In genomic region chr7:67418122-67418521, GRCm38 (mm10) we compare ENCODE assay signal across 24 mouse cellular contexts. TPM values are rescaled to one million over a fixed set of nuclear protein-coding genes. Genes with fewer than 3 reads are reported as not detected.
DNase-seq lines count a peak whose midpoint lies in the region; ATAC-seq and TF ChIP-seq lines count a peak whose summit lies in the region.
"Had no signal": no experiment of that assay in that cellular context is flagged by ENCODE, and none has a peak within 500 bp of the region (broad histone marks: within the 10 kb centered on the region; RNA-seq: fewer than 3 reads in every experiment).

No protein-coding gene starts in this region.

- H3K4me3 ChIP-seq in lung, embryonic 15.5 days = no peak overlapping the region
- no peak overlapping the region for H3K4me3 ChIP-seq in lung, adult 2 months (replicated peaks; ENCODE audit: extremely low read depth, low read depth, low read length)
- no peak overlapping the region for H3K4me3 ChIP-seq in CH12.LX (replicated peaks in 1 of 3; ENCODE audit: low read depth in 2 of 3, low read length in 2 of 3, poor library complexity in 1 of 3)
- no peak overlapping the region for H3K4me3 ChIP-seq in limb, embryonic 15.5 days
- H3K4me3 ChIP-seq: embryonic facial prominence, embryonic 15.5 days; erythroblast, embryonic 14.5 days; forebrain, embryonic 10.5 days; heart, embryonic 10.5 days; hindbrain, embryonic 12.5 days had no signal

- in situ Hi-C loops in CH12.LX (cut with MboI; ENCODE audit: low pct_ligation_motif_present, low pct_unique_long_range_greater_than_20kb, low sequenced_read_pairs) = no loop called here

- no peaks in the 10 kb centered on the region for H3K36me3 ChIP-seq in lung, embryonic 15.5 days
- no peaks in the 10 kb centered on the region for H3K36me3 ChIP-seq in CH12.LX (replicated peaks in 1 of 2; ENCODE audit: control insufficient read depth in 1 of 2, insufficient read depth in 1 of 2, low read length in 1 of 2)
- no peaks in the 10 kb centered on the region for H3K36me3 ChIP-seq in limb, embryonic 15.5 days
- H3K36me3 ChIP-seq: embryonic facial prominence, embryonic 15.5 days; forebrain, embryonic 10.5 days; heart, embryonic 10.5 days; hindbrain, embryonic 12.5 days had no signal

- no peak for TF ChIP-seq RAD21 in CH12.LX (IDR thresholded peaks at IDR 0.05; ENCODE audit: low read depth, low read length)

- no peak for TF ChIP-seq EP300 in CH12.LX (IDR thresholded peaks at IDR 0.05; ENCODE audit: low read length)

- no peak for TF ChIP-seq CTCF in lung, adult 2 months (IDR thresholded peaks at IDR 0.05; ENCODE audit: insufficient read depth, low read length)
- TF ChIP-seq CTCF in CH12.LX (conservative IDR thresholded peaks at IDR 0.05 in 1 of 2, IDR thresholded peaks at IDR 0.05 in 1 of 2; ENCODE audit: low read depth in 2 of 2, low read length in 2 of 2) = no peak

- 61% methylated on average over 5 of the region's 5 CpGs for WGBS in lung, embryonic 15.5 days
- 79% methylated on average over 5 of the region's 5 CpGs for WGBS in lung, adult 2 months
- WGBS in limb, embryonic 15.5 days = 61% methylated on average over 5 of the region's 5 CpGs

- H3K9me3 ChIP-seq in lung, embryonic 15.5 days = no peaks in the 10 kb centered on the region
- H3K9me3 ChIP-seq in CH12.LX (replicated peaks; ENCODE audit: low read length) = no peaks in the 10 kb centered on the region
- H3K9me3 ChIP-seq in limb, embryonic 15.5 days = no peaks in the 10 kb centered on the region
- H3K9me3 ChIP-seq: embryonic facial prominence, embryonic 15.5 days; forebrain, embryonic 10.5 days; heart, embryonic 10.5 days; hindbrain, embryonic 12.5 days had no signal

- H3K9ac ChIP-seq in lung, embryonic 15.5 days = no peak overlapping the region
- peak overlapping the region; percentile 51 for H3K9ac ChIP-seq in CH12.LX (ENCODE audit: insufficient read depth, low read depth)
- no peak overlapping the region for H3K9ac ChIP-seq in limb, embryonic 15.5 days
- H3K9ac ChIP-seq: embryonic facial prominence, embryonic 15.5 days; hindbrain, embryonic 12.5 days had no signal

- ATAC-seq in lung, embryonic 15.5 days (ENCODE audit: borderline replicate concordance, extremely low read depth, low FRiP score, low TSS enrichment) = no peak
- 0 out of 2 replicates have a peak, but pooled peaks have one; percentile 46 for ATAC-seq in limb, embryonic 15.5 days (ENCODE audit: insufficient number of reproducible peaks, low FRiP score, low TSS enrichment, low read depth)
- ATAC-seq: forebrain, embryonic 14.5 days; hindbrain, embryonic 16.5 days had no signal

- H3K4me1 ChIP-seq in lung, embryonic 15.5 days = peaks cover 16% of the 10 kb centered on the region
- peaks cover 15% of the 10 kb centered on the region for H3K4me1 ChIP-seq in lung, adult 2 months (ENCODE audit: control insufficient read depth, insufficient read depth, low read length)
- peaks cover 30 to 59% of the 10 kb centered on the region in 2 experiments for H3K4me1 ChIP-seq in CH12.LX (ENCODE audit: control insufficient read depth in 1 of 2, insufficient read depth in 2 of 2)
- peaks cover 33% of the 10 kb centered on the region for H3K4me1 ChIP-seq in limb, embryonic 15.5 days

- dilution Hi-C loops in CH12.LX (cut with MboI; ENCODE audit: extremely low pct_ligation_motif_present, extremely low pct_unique_long_range_greater_than_20kb, low sequenced_read_pairs) = no loop called here

- no peaks in the 10 kb centered on the region for H3K27me3 ChIP-seq in lung, embryonic 15.5 days
- H3K27me3 ChIP-seq in CH12.LX (replicated peaks) = no peaks in the 10 kb centered on the region
- no peaks in the 10 kb centered on the region for H3K27me3 ChIP-seq in limb, embryonic 15.5 days
- H3K27me3 ChIP-seq: embryonic facial prominence, embryonic 15.5 days; hindbrain, embryonic 12.5 days had no signal

- TF ChIP-seq POLR2A in lung, adult 2 months (IDR thresholded peaks at IDR 0.05; ENCODE audit: borderline replicate concordance, extremely low read depth, low read depth, low read length) = no peak
- TF ChIP-seq POLR2A in CH12.LX (IDR thresholded peaks at IDR 0.05; ENCODE audit: low read depth, low read length) = no peak

- peak overlapping the region; percentile 46; the same call in 1 of the 2 replicates for H3K27ac ChIP-seq in lung, embryonic 15.5 days
- H3K27ac ChIP-seq in CH12.LX (ENCODE audit: insufficient read depth, low read depth) = peak overlapping the region; percentile 96
- no peak overlapping the region for H3K27ac ChIP-seq in limb, embryonic 15.5 days
- H3K27ac ChIP-seq: embryonic facial prominence, embryonic 15.5 days; forebrain, embryonic 10.5 days; heart, embryonic 10.5 days; hindbrain, embryonic 12.5 days had no signal

- DNase-seq in lung, adult 2 months = no peak
- peak; percentile 25 for DNase-seq in A20 (ENCODE audit: low read depth, low spot score)
- DNase-seq in CH12.LX (ENCODE audit: extremely low read depth) = no peak
- DNase-seq in thymus, postnatal 25 days = no peak
- no peak for DNase-seq in right cerebral cortex, postnatal 14 days
- DNase-seq: adrenal gland, adult 8-10 months; adrenal gland, postnatal 36 days; cerebellum, adult 11 months; cerebellum, adult 8-10 months; cerebellum, postnatal 14 days; embryo, embryonic 11 days; gastrocnemius, postnatal 36 days; heart, adult 18-20 months; heart, postnatal 10 days; heart, postnatal 4 days had no signal

- no peak overlapping the region for H3K4me2 ChIP-seq in lung, embryonic 15.5 days
- peak overlapping the region; percentile 54; the same call in 1 of the 2 replicates for H3K4me2 ChIP-seq in CH12.LX (ENCODE audit: insufficient read depth, low read depth, poor library complexity, severe bottlenecking)
- no peak overlapping the region for H3K4me2 ChIP-seq in limb, embryonic 15.5 days
- H3K4me2 ChIP-seq: embryonic facial prominence, embryonic 15.5 days; hindbrain, embryonic 12.5 days had no signal

- H3K79me2 ChIP-seq in CH12.LX (replicated peaks; ENCODE audit: control insufficient read depth, extremely low read depth, insufficient read depth, poor library complexity, severe bottlenecking) = no peaks in the 10 kb centered on the region; the same call in 1 of the 2 replicates

TF ChIP-seq in CH12.LX, 34 proteins besides CTCF, POLR2A, EP300 and RAD21:
- TF ChIP-seq ZKSCAN1 (IDR thresholded peaks at IDR 0.05; ENCODE audit: borderline replicate concordance, low read depth, low read length) (no peak), PAX5 (IDR thresholded peaks at IDR 0.05; ENCODE audit: low read length) (no peak), IRF4 (IDR thresholded peaks at IDR 0.05; ENCODE audit: low read depth, low read length) (no peak), NELFE (IDR thresholded peaks at IDR 0.05; ENCODE audit: low read depth, low read length) (no peak), GABPA (IDR thresholded peaks at IDR 0.05; ENCODE audit: insufficient replicate concordance, low read depth, low read length) (no peak), CHD2 (IDR thresholded peaks at IDR 0.05; ENCODE audit: low read length) (no peak), TCF12 (IDR thresholded peaks at IDR 0.05; ENCODE audit: low read depth, low read length) (no peak), MYC (IDR thresholded peaks at IDR 0.05; ENCODE audit: low read depth, low read length) (no peak), USF1 (IDR thresholded peaks at IDR 0.05; ENCODE audit: low read depth, low read length) (no peak), SIN3A (IDR thresholded peaks at IDR 0.05; ENCODE audit: low read length) (no peak), RCOR1 (conservative IDR thresholded peaks at IDR 0.05; ENCODE audit: low read depth, low read length) (no peak), HCFC1 (IDR thresholded peaks at IDR 0.05; ENCODE audit: low read depth, low read length) (no peak), UBTF (IDR thresholded peaks at IDR 0.05; ENCODE audit: low read depth, low read length) (no peak), USF2 (conservative IDR thresholded peaks at IDR 0.05; ENCODE audit: low read depth, low read length) (no peak), ZC3H11A (IDR thresholded peaks at IDR 0.05; ENCODE audit: low read depth, low read length) (no peak), CHD1 (IDR thresholded peaks at IDR 0.05; ENCODE audit: low read depth, low read length) (no peak), MAZ (IDR thresholded peaks at IDR 0.05; ENCODE audit: low read depth, low read length) (no peak), ETS1 (conservative IDR thresholded peaks at IDR 0.05; ENCODE audit: low read depth, low read length) (no peak), SMC3 (IDR thresholded peaks at IDR 0.05; ENCODE audit: low read depth, low read length) (no peak)
TF ChIP-seq in CH12.LX: peak in this region for 0.

RNA-seq across cellular contexts. Expression of gene Mef2a, which starts 45.5 kb away (rescaled TPM):
- 48.8 and 56.3 TPM in 2 replicates for polyA plus RNA-seq in lung, embryonic 15.5 days (2015; fragmentation: Nextera tagmentation; extraction: Ambion mirVana)
- 52.6 and 52.8 TPM in 2 replicates for polyA plus RNA-seq in lung, adult 2 months (2012; rRNA removed)
- total RNA-seq in CH12.LX (2012; rRNA removed) = 42.2 and 43.5 TPM in 2 replicates
- 36.7 and 40.1 TPM in 2 replicates for total RNA-seq in CH12.LX (2014; rRNA removed)
- 94.6 and 100 TPM in 2 replicates for polyA plus RNA-seq in CH12.LX (2012; ENCODE audit: insufficient read length, low read depth)
- polyA plus RNA-seq in limb, embryonic 15.5 days (2015; fragmentation: Nextera tagmentation; extraction: Ambion mirVana) = 53.6 and 54.9 TPM in 2 replicates
